Mouse (Mus musculus) lung, postnatal 0 days (tissue): ENCODE measurements at regions not wholly inside any gene's neighbourhood (a gene's known extent, or its start where the extent isn't known, plus 50 kb on each side); places are given as distances from the start of the nearest gene placed in this dataset.

Experiments used
- CTCF ChIP-seq: IDR thresholded peaks from 2 replicates; pipeline ENCODE4 v1.5.1; 2016; ENCODE audit warnings: antibody characterized with exemption, mild to moderate bottlenecking
- EP300 ChIP-seq: IDR thresholded peaks from 2 replicates; pipeline ENCODE4 v1.6.1; 2016; ENCODE audit warnings: antibody characterized with exemption, mild to moderate bottlenecking, control low read depth

- TF ChIP-seq CTCF (no peak), EP300 (no peak)
Observed at GRCm38 (mm10) chr12:28380203-28380602, 172.0 kb downstream of the Dcdc2c start.
